Mouse (Mus musculus): ENCODE data around the gene Shc4.

Gene Shc4

GRCm38 (mm10) chr2:125724086-125724430 is at the start of gene Shc4:
TSS of gene Shc4 (minus strand) at chr2:125724148.
- DNase-seq (ENCODE audit: low read depth, low spot score): peak; percentile 40

GRCm38 (mm10) chr2:125765029-125765428 is 41.1 kb upstream of the Shc4 start:
- no peak for DNase-seq (ENCODE audit: low read depth, low spot score)

GRCm38 (mm10) chr2:125764531-125764930 is 40.6 kb upstream of the Shc4 start:
- DNase-seq (ENCODE audit: low read depth, low spot score): no peak

GRCm38 (mm10) chr2:125749330-125749729 is 25.4 kb upstream of the Shc4 start:
- no peak for DNase-seq (ENCODE audit: low read depth, low spot score)

GRCm38 (mm10) chr2:125739338-125739737 is 15.4 kb upstream of the Shc4 start:
- no peak for DNase-seq (ENCODE audit: low read depth, low spot score)

GRCm38 (mm10) chr2:125738718-125739117 is 14.8 kb upstream of the Shc4 start:
- DNase-seq (ENCODE audit: low read depth, low spot score): no peak

GRCm38 (mm10) chr2:125736025-125736343 is 12.0 kb upstream of the Shc4 start:
- no peak for DNase-seq (ENCODE audit: low read depth, low spot score)

- no peak for DNase-seq (ENCODE audit: low read depth, low spot score)
Measured at GRCm38 (mm10) chr2:125735333-125736024, 11.5 kb upstream of the Shc4 start.

GRCm38 (mm10) chr2:125734741-125735140 is 10.8 kb upstream of the Shc4 start:
- no peak for DNase-seq (ENCODE audit: low read depth, low spot score)

- peak; percentile 96 for DNase-seq (ENCODE audit: low read depth, low spot score)
Measured at GRCm38 (mm10) chr2:125731763-125732560, 8.0 kb upstream of the Shc4 start.

- DNase-seq (ENCODE audit: low read depth, low spot score): no peak
Measured at GRCm38 (mm10) chr2:125724546-125725114, 682 bp upstream of the Shc4 start.

- peak; percentile 38 for DNase-seq (ENCODE audit: low read depth, low spot score)
Measured at GRCm38 (mm10) chr2:125723408-125724085, 401 bp downstream of the Shc4 start.

GRCm38 (mm10) chr2:125723086-125723407 is 901 bp downstream of the Shc4 start:
- no peak for DNase-seq (ENCODE audit: low read depth, low spot score)

- no peak for DNase-seq (ENCODE audit: low read depth, low spot score)
Measured at GRCm38 (mm10) chr2:125716599-125716998, 7.3 kb downstream of the Shc4 start.

GRCm38 (mm10) chr2:125706510-125706921 is 17.4 kb downstream of the Shc4 start:
- no peak for DNase-seq (ENCODE audit: low read depth, low spot score)

GRCm38 (mm10) chr2:125704907-125705631 is 18.9 kb downstream of the Shc4 start:
- no peak for DNase-seq (ENCODE audit: low read depth, low spot score)

GRCm38 (mm10) chr2:125702851-125703250 is 21.1 kb downstream of the Shc4 start:
- DNase-seq (ENCODE audit: low read depth, low spot score): no peak

GRCm38 (mm10) chr2:125701606-125702005 is 22.3 kb downstream of the Shc4 start:
- DNase-seq (ENCODE audit: low read depth, low spot score): no peak

- DNase-seq (ENCODE audit: low read depth, low spot score): no peak
Measured at GRCm38 (mm10) chr2:125696219-125696618, 27.7 kb downstream of the Shc4 start.

- no peak for DNase-seq (ENCODE audit: low read depth, low spot score)
Measured at GRCm38 (mm10) chr2:125694798-125695197, 29.1 kb downstream of the Shc4 start.

- no peak for DNase-seq (ENCODE audit: low read depth, low spot score)
Measured at GRCm38 (mm10) chr2:125692010-125692409, 31.9 kb downstream of the Shc4 start.

Measured in forelimb bud, embryonic 11.5 days (tissue).